Mouse (Mus musculus) spleen, postnatal 36 days (tissue): Measurements from ENCODE around the gene Ahcy.
A peak's percentile ranks its signal among the peaks of the same experiment; 100 is the strongest.
"Not testable (repeated sequence)": the region's sequence is repeated elsewhere in the genome, so short reads cannot be mapped to it uniquely, and the experiment has no call there.

ENCODE experiments used
- DNase-seq, 2 experiments: peaks; one replicate each; pipeline ENCODE4 v3.0.0; 2022; ENCODE audit warnings: low spot score in 2 of 2, mixed read lengths in 1 of 2

Ahcy gene

DNA sequence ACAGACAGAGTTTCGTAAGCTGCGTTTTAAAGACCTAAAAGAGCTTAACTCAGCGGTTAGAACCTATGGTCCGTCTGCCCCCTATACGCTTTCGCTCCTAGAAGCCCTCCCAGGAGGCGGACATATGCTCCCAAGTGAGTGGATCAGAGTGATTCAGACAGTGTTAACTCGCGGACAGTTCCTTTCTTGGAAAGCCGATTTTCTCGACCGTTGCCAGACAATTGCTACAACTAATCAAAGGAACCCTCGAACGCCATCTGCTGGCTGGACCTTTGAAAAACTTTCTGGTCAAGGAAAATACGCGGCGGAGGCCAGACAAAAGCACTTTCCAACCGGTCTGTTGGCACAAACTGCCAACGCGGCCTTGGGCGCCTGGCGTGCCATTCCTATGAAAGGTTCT lies 54.6 kb downstream of the Ahcy start:
- peak; percentile 75 to 79 for DNase-seq

DNA sequence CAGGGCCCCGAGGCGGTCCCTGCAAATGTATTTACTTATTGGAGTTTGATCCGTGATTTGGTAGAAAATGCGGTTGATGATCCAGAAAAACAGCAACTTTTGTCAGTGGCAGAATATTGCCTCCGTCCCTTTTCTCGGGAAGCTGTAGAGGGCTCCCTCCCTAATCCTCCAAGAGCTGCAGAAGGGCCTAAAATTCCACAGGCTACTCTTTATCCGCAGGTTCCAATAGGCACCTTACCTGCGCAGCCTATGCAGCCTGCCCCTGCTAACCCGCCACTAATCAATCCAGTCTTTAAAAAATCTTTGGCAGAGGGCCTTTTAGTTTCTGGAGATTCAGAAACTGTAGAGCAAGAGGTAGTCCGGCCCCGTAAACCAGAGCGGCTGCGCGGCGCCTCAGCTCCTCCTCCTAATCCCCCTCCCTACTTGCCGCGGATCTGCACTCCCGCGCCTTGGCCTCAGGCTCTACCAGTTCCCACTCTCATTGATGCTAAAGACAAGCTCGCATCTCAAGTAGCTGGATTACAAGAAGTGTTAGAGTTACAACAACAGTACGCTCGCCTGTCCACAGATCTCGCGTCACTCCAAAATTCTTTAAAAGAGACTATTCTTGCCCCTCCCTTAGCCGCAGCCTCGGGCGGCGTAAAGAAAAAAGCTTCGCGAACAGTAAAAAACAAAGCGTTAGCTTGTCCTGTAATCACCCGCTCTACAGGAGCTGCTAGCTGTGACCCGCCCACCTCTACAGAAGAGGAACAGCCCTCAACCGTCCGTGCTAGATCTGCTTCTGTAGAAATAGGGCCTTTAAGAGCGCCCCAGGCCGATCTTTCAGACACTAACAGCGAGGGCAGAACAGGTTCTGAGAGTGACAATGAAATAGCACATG lies 55.3 kb downstream of the Ahcy start:
- peak; percentile 68 to 72 for DNase-seq

DNA sequence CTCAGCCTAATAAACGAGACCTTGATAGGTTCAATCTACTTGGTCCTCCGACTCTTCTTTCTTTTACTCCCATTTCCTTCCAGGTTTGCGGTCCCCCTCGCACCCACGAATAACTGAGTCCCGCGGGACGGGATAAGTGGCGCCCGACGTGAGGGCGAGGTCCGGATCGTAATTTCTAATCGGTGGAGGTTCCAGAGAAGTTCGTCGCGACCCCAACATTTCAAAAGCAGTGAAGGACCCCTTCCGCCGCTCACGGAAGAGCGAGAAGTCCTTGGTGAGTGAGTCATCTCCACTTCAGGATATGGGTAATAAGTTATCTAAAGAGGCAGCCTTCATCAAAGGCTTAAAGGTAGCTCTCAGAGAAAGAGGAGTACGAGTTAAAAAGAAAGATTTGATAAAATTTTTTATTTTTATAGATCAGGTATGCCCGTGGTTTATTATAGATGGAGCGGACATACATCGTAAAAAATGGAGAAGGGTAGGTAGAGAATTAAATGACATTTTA lies 56.0 kb downstream of the Ahcy start, which contains the start of gene Gm14226:
Gm14226 (plus strand) TSS at position 16 of the 505 bp plus-strand sequence.
- DNase-seq: not testable (repeated sequence)

DNA sequence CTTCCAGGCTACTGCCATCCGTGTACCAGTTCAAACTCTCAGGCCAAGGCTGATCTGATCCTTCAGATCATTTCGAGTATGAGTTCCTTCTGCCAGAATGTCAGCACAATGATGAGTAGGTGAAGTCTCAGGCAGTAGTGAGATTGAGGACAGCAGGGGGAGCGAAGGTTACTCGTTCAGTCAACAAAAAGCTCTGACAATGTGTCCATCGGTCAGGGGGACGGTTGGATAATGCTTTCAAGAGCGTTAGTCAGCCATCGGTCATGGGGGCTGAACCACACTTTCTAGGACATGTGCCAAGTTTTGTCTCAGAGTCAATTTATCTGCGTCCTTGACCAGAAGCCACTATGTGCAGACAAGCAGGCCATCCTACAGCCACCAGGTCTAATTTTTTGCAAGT lies 57.5 kb downstream of the Ahcy start:
- not testable (repeated sequence) for DNase-seq

DNA sequence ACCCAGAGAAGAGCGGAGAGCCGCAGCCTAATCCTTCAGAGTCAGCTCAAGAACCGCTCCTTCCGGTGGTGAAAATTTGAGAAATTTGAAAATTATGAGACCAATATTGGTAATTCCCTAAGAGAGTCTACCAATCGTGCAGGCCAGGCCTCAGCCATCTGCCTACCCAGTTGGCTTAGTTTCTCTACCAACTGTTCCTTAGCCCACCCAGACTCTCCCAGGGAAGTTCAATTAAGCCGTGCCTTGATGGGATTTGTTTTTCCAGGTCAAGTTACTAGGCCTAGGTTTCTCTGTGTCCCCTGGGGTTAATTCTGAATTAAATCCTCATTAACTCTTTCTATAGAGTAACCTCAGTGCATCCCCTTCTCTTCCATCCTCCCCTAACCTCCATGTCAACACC lies 61.3 kb downstream of the Ahcy start:
- no peak for DNase-seq

DNA sequence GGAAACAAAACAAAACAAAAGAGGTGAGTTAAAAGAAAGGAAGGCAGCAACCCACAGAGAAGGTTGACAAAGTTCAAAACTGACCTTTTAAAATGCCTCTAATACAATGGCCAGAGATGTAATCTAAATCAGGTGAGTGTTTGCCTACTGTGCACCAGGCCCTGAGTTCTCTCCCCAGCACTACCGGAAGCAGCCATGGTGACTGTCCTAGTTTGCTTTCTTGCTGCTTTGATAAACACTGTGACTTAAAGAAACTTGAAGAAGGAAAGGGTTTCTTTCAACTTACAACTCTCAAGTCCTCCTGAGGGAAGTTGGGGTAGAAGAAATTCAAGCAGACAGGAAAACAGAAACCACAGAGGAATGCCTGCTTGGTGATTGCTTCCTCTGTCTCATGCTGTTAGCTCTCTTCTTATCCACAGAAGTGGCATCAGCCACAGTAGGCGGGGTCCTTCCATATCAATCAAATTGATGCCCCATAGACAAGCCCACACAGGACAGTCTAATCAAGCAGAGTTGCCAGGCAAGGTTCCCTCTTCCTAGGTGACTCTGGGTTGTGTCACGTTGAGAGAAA lies 63.1 kb downstream of the Ahcy start:
- no peak for DNase-seq
